Mouse (Mus musculus) stomach, postnatal 0 days (tissue): ENCODE data around the gene Dnmt3b.

Source experiments
- CTCF ChIP-seq: IDR thresholded peaks from 2 replicates; pipeline ENCODE4 v1.5.1; 2016; ENCODE audit warnings: antibody characterized with exemption, low read depth, mild to moderate bottlenecking, moderate library complexity
- EP300 ChIP-seq: optimal IDR thresholded peaks from 2 replicates; pipeline ENCODE3; 2016; ENCODE audit warnings: antibody characterized with exemption

DNA sequence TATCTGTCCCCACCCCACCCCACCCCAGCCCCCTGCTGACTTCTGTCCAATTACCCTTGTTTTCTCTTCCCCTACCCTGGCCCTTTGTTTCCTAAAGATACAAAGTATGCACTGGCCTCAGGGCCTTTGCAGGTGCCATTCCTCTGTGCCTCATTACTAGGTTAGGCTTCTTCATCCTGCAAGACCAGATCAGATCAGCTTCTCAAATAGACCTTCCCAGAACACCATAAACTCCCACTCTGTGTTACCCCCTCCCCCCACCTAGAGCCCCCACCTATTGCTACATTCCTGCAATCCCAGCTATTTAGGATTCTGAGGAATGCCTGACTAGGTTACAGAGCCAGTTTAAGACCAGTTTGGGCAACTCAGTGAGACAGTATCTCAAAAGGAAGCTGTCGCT lies 37.5 kb upstream of the Dnmt3b start:
- TF ChIP-seq CTCF, result no peak
- TF ChIP-seq EP300, result no peak
